Mouse (Mus musculus) ovary, postnatal 14 days (tissue): ENCODE data around the gene Aim2.
"Not testable (repeated sequence)": the region's sequence is repeated elsewhere in the genome, so short reads cannot be mapped to it uniquely, and the experiment has no call there.

ENCODE experiments used
- DNase-seq: peaks from one replicate; pipeline ENCODE4 v3.0.0; 2022; ENCODE audit warnings: low spot score

Aim2 gene

DNA sequence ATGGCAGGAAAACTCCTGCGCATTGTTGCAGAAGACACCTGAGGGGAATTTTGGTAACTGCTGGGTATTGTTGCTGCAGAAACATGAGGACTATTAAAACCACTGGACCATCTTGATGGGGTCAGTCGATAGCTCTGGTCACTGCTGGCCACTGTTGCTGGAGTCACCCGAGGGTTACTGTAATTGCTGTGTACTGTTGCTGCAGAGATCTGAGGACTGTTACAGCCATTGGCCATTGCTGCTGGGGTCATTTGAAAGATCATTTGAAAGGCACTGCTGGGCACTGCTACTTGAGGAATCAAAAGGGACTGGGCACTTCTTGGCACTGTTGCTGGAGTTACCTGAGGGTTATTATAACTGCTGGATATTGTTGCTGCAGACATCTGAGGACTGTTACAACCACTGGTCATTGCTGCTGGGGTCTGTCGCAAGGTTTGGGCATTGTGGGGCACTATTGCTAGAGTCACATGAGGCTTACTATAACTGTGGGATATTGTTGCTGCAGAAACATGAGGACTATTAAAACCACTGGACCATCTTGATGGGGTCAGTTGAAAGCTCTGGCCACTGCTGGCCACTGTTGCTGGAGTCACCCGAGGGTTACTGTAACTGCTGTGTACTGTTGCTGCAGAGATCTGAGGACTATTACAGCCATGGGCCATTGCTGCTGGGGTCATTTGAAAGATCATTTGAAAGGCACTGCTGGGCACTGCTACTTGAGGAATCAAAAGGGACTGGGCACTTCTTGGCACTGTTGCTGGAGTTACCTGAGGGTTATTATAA, 129.9 kb downstream of the Aim2 start:
- DNase-seq = not testable (repeated sequence)

DNA sequence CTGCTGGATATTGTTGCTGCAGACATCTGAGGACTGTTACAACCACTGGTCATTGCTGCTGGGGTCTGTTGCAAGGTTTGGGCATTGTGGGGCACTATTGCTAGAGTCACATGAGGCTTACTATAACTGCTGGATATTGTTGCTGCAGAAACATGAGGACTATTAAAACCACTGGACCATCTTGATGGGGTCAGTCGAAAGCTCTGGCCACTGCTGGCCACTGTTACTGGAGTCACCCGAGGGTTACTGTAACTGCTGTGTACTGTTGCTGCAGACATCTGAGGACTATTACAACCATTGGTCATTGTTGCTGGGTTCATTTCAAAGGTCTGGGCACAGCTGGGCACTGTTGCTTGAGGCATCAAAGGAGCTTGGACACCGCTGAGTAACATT, 130.5 kb downstream of the Aim2 start:
- DNase-seq = not testable (repeated sequence)

DNA sequence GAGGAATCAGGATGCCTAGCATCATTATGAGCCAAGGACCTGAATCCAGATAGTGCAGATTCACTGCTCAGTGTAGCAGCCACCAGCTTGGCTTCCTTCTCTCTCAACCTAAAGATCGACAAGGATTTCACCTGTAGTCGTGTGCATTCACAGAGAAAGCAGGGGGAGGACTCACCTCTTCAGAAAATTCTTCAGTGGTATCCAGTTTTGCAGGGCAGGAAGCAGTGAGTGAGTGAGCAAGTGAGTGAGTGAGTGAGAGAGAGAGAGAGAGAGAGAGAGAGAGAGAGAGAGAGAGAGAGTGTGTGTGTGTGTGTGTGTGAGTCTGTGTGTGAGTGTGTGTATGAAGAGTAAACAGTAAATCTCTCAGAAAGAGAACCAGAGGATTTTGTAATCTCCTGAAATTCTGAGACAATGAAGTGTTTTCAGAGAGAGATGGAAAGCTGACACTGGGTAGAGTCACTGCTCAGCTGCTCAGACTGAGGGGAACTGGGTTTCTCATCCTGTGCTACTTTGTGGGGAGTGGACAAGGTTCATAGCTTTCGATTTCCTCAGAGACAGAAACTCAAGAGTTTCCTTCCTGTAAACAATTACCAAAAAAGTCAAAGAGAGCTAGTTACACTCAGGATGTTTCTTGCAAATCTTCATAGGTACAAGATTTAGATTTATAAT, 140.3 kb downstream of the Aim2 start, which contains the start of gene Ifi206:
Gene Ifi206 (minus strand): TSS at position 230 of the 669 bp plus-strand sequence.
- DNase-seq = not testable (repeated sequence)

DNA sequence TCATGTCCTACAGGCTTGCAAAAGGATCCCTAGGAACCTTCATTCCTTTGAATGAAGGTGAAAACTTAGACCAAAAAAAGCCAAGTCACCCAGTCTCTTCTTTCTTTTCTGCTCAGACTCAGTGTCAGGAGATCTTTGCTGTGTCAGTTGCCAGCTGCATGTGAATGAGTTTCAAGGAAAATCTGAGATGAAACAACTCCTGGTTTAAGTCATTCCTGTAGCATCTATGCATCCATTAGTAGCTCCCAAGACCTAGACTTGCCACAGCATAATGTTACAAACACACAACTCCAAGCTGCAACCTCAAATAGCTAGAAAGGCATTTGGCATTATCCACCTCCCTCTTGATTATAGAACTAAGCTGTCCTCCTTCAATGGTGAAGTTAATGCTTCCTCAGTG, 140.8 kb downstream of the Aim2 start:
- DNase-seq = not testable (repeated sequence)

DNA sequence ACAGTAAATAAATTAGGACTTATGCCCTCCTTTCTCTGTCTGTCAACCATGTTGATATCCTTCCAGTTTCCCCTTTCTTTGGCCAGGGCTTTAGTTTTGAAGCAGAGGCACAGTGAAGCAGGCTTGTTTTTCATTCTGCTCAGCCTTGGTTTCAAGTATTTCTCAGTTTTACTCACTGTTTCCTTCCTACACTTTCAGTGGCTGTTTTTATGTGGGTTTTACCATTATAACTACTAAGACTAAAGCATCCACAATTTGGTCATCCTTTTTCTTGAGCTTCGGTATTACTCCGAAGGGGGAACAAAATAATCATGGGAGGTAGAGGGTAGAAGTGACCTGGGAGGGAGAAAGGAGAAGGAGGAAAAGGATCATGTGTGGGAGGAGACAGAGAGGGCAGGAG, 159.9 kb downstream of the Aim2 start:
- DNase-seq = not testable (repeated sequence)
